Mouse (Mus musculus) spleen, postnatal 4 days (tissue): ENCODE measurements around the gene Hibadh.
"Not testable (repeated sequence)": the region's sequence is repeated elsewhere in the genome, so short reads cannot be mapped to it uniquely, and the experiment has no call there.

ENCODE experiments used
- DNase-seq, 2 experiments: peaks; one replicate each; pipeline ENCODE4 v3.0.0; 2022; ENCODE audit warnings: low spot score in 2 of 2

Hibadh gene

DNA sequence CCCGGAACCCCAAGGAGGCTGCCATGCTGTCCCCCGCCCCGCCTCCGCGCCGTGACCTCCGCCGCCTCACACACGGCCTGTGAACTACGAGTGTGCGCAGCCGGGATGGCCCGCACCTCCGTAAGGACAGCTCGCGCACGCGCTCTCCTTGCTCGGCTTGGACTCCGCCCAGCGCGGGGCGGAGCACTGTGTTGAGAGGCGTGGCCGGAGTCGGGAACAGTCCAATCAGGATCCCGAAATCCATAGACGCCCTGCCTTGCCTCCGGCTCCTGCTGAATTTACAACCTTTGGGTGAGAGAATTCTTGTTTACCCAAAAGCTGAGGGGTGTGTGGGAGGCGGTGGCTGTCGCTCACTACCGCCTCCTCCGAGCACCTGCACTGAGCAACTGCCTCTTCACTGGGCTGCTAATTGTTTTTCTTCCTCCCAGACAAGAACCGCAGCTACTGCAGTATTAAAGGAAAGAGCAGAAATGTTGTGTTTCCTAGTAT lies at the start of gene Hibadh:
Gene Hibadh (minus strand): TSS at position 166 of the 489 bp plus-strand sequence.
- peak; percentile 99 for DNase-seq

DNA sequence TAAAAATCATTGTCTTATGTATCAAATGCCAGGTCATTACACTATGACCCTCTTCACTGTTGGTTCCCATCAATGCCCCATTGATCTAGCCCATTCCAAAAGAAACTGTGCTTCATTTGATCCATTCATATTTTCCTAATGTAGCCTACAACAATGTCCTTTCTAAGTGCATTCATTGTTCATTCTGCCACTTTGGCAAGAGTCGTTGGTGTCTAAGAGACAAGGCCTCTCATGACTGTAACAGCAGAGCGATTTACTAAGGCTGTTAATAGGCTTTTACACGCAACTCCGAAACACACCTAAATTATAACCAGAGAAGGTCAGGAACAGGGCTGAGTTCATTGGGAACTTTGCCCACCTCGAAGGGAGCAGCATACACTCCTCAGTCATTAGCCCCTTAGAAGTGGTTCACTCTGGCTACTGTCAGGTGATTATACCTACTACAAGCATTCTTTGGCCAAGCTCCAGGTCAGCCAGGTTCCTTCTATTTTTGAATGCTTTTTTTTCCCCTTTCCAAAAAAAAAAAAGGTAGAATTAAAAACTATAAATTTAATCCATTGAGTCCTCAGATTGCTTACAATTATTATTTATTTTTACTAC lies 46.8 kb upstream of the Hibadh start:
- DNase-seq = no peak

DNA sequence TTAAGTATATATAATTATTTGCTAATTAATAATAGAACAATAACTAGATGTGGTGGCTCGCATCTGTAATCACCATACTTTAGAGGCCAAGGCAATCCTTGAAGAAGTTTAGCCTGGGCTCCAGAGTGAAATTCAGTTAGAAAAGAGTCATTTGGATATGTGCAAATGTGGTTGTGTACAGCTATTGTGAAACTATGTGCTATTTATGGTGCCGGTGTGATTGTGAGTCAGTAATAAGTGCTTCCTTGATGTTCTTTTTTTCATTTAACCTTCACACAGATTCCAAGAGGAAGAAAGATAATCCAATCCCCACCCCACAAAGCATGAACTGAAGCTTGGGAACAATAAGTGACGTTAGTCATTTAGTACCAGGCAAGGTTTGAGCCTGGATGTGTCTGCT lies 42.4 kb upstream of the Hibadh start:
- DNase-seq = no peak

DNA sequence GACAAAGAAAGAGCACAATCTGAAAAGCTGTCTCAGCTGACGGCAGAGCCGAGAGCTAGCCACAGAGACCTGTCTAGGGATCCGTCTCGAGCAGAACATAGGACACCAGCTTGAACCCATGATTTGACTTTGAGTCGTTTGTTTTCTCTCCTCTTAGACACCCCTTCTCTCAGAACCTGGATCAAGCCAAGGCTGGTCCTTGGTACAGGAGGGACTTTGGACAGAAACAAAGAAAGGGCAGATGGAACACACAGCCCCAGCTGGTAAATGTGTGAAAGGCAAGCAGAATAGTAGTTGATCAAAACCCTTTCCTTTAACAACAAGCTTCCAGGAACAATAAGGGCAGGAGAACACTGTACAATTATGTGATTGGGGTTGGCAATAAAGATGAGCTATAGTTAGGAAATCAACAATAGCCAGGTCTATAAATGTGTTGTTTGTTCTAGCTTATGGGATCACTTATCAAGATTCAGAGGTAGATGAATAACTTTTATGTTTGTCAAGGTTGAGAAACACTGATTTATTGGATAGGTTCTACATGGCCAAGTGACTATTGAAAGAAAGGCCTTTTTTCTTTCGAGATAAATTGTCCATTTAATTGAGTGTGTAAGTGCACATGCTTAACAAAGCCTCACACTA lies 41.8 kb upstream of the Hibadh start:
- DNase-seq = no peak

DNA sequence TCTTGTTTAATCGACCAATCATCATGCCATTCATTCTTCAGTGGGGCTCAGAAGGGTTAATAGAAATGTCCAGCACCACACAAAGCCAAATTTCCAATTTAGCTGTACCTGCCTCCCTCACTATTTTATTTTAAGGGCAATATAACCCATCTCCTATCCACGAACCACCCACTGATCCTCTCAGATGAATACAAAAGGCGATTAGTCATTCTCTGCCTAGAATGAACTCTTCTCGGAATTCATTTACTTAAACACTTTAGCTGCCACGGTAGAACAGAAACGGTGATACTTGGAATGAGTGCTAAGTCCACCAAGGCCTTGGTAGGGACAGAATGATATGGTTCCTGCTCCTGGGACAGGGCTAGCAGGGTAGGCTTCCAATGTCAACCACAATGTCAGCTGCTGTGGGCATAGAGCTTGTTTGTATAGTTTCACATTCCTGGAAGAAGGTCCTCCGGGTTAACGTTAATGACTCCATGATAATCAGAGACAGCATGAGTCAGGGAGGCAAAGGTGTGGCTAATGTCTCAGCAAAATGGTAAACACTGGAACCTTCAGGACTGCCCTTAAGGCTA lies 40.4 kb upstream of the Hibadh start:
- no peak for DNase-seq

DNA sequence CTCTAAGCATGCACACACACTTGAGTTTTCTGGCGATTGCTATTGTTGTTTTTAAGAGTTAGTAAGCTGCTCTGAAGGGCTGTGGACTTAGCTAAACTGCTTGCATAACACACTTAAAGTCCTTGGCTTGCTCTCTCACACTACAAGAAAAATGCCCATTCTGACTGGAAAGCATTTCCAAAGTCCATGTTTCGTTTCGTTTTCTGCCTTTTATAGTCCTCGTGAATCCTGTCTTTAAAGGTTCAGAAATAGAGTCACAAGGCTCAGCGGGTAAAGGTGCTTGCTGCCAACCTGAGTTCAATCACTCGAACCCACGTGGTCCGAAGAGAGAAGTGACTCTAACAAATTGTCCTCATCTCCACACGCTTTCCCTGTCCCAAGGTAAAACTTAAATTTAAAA lies 39.4 kb upstream of the Hibadh start:
- no peak for DNase-seq

DNA sequence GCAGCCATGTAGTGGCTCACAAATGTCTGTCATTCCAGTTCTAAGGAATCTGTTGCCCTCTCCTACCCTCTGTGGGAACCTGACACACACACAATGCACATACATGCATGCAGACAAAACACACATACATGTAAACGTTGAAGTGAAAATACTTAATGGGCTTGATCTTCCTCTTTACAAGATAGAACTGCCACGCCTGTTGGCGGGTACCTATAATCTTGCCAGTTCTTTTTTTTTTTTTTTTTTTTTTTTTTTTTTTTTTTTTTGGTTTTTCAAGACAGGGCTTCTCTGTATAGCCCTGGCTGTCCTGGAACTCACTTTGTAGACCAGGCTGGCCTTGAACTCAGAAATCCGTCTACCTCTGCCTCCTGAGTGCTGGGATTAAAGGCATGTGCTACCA lies 37.3 kb upstream of the Hibadh start:
- DNase-seq = not testable (repeated sequence)

DNA sequence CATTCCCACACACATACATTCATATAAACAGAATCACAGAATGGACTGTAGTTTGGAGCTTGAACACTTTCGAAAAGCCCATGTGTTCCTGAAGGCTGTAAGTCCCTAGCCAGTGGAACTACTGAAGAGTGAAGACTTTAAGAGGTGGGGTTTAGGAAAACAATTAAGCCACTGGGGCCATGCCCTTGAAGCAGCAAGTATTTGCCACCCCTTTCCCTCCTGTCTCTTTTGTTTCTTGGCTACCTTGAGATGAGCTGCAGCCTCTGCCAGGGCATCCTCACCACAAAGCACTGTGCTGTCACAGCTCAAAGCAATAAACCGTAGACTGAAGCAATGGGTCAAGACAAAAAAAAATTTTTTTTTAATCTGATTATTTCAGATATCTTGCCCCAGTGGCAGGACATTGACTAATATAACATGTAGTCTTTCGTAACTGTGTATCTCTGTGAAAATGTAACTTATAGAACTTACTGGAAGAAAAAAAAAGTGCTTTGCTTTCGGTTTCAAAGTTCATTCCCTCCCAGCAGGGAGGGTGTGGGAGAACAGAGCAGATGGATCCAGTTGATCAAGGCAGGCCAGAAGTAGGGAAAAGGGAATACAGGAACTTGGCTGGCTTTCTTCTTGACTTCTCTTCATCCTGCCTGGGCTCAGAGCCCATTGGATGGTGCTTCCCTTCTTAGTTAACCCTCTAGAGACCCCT lies 35.2 kb upstream of the Hibadh start:
- no peak for DNase-seq

DNA sequence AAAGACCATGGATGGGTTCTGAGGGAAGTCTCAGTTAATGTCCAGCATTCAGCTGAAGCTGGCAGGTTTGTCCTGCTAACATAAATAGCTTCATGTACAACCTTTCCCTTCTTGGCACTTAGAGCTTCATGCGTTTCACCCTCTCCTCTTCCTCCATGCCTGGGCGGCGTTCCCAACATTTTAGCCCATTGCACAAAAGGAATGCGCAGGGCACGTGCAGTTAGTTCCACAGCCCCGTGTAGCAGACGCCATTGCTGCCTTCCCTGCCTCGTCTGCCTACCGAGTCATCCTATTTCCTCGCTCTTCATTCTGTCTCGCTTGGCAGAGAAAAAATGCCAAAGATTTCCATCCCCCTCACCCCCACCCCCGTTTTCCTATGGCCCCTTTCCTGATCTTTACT lies 34.4 kb upstream of the Hibadh start:
- DNase-seq = no peak

DNA sequence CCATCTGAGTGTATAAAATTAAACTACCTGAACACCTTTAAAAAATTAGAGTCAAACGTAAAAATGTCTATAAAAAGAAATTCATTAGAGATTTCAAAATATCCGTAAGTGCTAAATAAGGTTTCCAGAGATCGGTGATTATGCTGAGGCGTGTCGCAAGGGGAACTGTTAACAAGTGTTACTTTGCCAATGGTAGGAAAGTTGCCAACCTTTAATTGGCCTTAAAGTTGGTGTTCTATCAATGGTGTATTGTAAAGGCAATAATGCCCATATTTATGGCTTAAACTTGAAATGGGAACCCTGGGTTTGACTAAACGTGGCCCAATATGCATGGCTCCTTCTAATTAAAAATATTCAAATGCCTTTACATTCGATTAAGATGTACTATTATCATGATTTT lies 33.5 kb upstream of the Hibadh start:
- no peak for DNase-seq

DNA sequence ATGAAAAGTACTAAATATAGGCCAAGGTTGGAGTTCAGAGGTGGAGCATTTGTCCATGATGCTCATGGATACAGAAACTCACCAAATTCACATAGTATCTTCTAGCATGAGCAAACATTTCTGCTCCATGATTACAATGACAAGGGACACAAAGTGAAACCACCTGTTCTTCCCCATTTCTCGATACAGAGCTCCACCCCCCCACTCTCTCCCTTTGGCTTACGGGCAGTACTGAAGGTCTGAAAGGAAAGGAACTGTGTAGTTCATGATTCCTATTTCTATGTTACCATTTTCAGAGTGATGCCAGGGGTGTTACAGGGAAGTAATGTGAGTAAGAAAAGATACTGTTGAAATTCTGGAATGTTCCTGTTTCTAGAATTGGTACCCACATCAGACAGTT lies 32.4 kb upstream of the Hibadh start:
- DNase-seq = no peak

DNA sequence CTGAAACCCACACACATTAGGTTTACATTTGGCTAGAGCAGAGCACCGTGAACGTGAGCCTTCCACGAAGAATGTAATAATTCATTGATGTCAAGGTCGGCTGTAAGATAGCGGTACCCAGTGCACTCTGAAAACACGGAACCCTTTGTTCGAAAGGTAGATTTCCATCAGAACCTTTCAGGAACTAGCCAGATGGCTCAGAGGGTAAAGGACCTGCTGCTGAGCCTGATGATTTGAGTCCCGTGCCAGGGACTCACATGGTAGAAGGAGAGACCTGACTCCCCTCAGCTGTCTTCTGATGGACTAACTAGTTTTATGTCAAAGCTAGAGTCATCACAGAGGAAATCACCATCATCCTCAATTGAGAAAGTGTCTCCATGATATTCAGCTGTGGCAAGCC lies 31.6 kb upstream of the Hibadh start:
- DNase-seq = no peak

DNA sequence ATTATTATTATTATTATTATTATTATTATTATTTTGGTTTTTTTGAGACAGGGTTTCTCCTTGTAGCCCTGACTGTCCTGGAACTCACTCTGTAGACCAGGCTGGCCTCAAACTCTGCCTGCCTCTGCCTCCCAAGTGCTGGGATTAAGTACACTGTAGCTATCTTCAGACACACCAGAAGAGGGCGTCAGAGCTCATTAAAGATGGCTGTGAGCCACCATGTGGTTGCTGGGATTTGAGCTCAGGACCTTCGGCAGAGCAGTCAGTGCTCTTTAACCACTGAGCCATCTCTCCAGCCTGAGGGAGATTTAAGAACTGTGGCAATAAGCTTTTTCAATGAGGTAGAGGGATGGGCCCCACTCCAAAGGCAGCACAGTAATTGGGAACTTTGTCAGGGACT lies 29.7 kb upstream of the Hibadh start:
- DNase-seq = not testable (repeated sequence)

DNA sequence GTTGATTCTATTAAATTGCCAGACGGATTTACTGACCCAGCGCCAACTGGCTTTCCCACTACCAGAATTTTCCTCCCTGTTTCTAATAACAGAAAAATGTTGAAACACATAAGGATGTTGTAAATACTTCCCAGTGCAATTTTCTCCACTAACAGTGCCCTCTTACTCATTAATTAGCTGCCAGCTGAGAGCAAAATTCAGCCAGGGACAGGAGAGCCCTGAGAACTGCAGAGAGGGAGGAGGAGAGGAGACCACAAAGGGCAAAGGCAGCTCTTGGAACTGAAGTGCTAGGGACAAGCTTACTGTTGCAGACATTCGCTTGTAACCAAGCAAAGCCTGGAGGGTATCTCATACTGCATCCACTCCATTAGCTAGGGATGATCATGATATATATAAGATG lies 27.5 kb upstream of the Hibadh start:
- no peak for DNase-seq

DNA sequence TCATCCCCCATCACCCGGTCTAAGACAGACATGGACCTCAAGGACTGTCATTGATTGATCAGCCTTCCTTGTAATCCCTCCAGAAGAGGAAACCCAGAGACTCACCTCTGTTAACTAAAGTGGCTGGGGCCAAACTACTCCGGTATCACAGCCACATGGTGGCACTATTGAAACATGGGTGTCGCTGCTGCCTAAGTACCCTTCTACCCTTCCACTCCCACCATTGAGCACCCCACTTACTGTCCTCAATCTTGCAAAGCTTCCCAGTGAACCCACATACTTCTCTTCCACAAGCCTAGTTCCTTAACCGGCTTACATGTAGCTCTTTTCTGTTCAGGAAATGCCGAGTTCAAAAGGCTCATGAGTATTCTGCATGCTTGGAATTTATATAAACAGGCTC lies 22.8 kb upstream of the Hibadh start:
- DNase-seq = no peak

DNA sequence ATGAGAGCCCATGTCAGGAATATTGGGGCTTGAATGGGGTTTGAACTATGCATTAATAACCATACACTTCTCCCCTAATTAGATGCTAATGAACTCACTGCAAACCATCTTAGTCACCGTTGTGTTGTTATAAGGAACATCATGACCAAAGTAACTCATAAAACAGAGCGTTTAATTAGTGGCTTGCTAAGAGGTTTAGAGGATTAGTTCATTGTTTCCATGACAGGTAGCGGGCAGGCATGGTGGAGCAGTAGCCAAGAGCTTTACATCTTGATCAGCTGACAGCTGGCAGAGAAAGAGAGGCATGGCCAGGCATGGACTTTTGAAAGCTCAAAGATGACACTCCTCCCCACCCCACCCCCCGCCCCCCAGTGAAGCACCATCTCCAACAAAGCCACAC lies 15.1 kb upstream of the Hibadh start:
- no peak for DNase-seq

DNA sequence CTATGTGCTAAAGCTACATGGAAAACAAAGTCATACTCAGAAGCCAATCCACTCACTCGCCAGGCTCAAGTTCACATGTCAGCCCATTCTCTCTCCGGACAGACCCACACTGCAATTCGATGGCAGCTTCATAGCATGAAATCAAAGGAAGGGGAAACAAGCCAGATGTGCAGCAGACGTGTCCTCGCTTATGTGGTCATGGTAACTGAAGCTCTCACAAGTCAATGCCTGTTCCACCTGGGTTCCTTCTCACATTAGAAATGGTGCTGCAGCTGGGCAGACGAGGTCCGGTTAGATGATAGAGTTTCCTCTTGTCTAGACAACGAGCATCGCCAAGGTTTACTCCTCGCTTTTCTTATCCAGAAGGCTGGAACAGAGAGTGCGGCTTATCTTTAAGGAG lies 8.6 kb upstream of the Hibadh start:
- DNase-seq = no peak

DNA sequence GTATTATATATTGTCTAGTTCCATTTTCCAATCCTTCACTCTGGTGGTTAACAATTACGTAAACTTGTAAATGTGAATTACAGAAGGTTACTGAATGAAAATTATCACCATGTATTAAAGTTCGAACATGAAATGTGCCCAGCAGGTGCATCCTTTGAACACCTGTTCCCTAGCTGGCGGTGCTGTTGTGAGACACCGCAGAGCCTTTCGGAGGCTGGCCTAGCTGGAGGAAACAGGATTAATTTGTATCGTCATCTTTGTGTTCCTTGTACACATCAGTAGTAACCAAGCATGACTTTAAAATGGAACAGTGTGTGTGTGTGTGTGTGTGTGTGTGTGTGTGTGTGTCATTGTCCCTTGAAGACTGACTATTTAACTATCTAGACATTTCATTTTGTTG lies 7.8 kb upstream of the Hibadh start:
- no peak for DNase-seq

DNA sequence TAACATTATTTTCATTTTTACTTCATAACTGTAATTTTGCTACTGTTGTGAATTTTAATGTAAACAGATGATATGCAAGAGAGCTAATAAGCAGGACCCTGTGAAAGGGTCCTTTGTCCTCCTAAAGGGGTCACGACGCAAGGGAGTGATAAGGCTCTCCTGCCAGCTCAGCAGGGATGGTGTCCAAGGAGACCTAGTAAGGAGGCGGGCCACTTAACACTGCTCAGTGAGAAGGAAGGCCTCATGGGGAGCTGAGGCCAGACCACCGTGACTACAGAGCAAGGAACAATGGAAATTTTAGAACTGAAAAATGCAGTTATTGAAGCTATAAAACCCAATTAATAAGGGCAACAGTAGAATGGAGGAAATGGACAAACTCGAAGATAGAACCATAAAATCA lies 5.7 kb upstream of the Hibadh start:
- no peak for DNase-seq

DNA sequence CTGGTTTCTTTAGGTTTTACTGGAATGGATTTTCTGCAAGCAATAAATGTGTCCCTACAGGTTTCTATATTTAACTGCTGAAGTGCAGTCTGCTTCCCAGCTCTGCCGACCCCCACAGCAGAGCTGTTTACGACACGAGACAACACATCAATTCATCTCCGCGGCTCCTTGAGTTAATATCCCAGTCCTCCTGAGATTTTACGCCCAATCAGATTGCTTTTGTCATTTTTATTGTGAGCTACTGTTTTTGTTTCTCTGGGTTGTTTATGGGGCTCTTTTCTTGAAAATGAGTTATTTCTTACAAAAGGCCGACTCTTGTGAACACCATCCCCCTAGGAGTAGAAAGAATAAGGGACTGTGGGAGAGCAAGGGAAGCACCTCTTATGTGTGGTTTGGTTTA lies 2.0 kb upstream of the Hibadh start:
- DNase-seq = no peak

DNA sequence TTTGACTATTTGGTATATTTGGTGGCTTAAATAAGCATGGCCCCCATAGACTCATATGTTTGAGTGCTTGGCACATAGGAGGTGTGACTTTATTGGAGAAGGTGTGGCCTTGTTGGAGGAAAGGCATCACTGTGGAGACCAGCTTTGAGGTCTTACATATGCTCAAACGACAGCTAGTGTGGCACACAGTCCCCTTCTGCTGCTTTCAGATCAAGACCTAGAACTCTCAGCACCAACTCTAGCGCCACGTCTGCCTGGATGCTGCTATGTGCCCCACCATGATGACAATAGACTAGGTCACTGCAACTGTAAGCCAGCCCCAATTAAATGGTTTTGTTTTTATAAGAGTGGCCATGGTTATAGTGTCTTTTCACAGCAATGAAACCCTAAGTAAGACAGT lies 887 bp upstream of the Hibadh start:
- no peak for DNase-seq

DNA sequence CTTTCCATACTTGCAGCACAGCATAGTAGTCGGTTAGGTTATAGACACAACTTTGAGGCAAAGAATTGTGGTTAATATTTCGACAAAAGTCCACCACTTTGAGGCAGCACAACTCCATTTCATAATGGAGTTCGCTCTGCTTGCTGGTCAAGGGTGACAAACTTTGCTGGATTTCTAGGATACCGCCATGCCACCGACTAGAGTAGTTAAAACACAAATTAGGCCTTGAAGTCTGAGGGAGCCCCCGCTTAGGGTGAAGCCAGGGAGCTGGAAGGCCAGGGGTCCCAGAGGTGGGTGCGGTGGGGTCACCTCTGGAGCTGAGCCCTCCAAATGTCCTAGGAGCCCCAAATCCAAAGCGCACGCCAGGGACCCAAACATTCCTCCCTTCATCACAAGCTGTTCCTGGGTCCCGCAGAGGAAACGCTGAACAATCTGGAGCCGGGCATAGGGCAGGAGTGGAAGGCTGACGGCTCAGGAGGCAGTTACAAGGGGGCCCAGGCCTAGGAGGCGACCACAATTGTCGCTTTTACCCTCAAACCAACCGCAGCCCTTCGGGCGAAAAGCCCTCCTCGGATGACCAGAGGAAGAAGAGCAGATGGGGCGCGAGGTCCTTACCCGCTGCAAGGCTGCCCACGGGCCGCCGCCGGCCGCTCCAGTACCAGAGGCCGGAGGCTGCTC lies 504 bp downstream of the Hibadh start:
- DNase-seq = no peak
